Mouse (Mus musculus): ENCODE results near the gene Insig1.

Gene Insig1

GRCm38 (mm10) chr5:28117251-28117880, 46.2 kb downstream of the Insig1 start:
- Histone ChIP-seq H3K4me3 (replicated peaks; ENCODE audit: low read length) (peak overlapping the region; percentile 75), H3K36me3 (ENCODE audit: insufficient read depth, low read length) (no peaks in the 10 kb centered on the region), H3K9me3 (ENCODE audit: low read length) (no peaks in the 10 kb centered on the region), H3K27me3 (ENCODE audit: insufficient read depth, low read length) (peaks cover 80% of the 10 kb centered on the region), H3K4me1 (replicated peaks; ENCODE audit: low read depth, low read length) (peaks cover 16% of the 10 kb centered on the region)
- TF ChIP-seq POU5F1 (IDR thresholded peaks at IDR 0.05; ENCODE audit: borderline replicate concordance, low read length) (no peak), NANOG (IDR thresholded peaks at IDR 0.05; ENCODE audit: borderline replicate concordance, low read length) (no peak), CTCF (conservative IDR thresholded peaks at IDR 0.05; ENCODE audit: low read length) (no peak)

GRCm38 (mm10) chr5:28117882-28118530, 46.8 kb downstream of the Insig1 start:
- peaks cover 80% of the 10 kb centered on the region for H3K27me3 ChIP-seq (ENCODE audit: insufficient read depth, low read length)
- no peaks in the 10 kb centered on the region for H3K36me3 ChIP-seq (ENCODE audit: insufficient read depth, low read length)
- peak overlapping the region; percentile 75 for H3K4me3 ChIP-seq (replicated peaks; ENCODE audit: low read length)
- TF ChIP-seq NANOG (IDR thresholded peaks at IDR 0.05; ENCODE audit: borderline replicate concordance, low read length) (no peak), POU5F1 (IDR thresholded peaks at IDR 0.05; ENCODE audit: borderline replicate concordance, low read length) (no peak), CTCF (conservative IDR thresholded peaks at IDR 0.05; ENCODE audit: low read length) (no peak)
- no peaks in the 10 kb centered on the region for H3K9me3 ChIP-seq (ENCODE audit: low read length)
- H3K4me1 ChIP-seq (replicated peaks; ENCODE audit: low read depth, low read length): peaks cover 22% of the 10 kb centered on the region

GRCm38 (mm10) chr5:28118531-28118925, 47.4 kb downstream of the Insig1 start:
- no peaks in the 10 kb centered on the region for H3K36me3 ChIP-seq (ENCODE audit: insufficient read depth, low read length)
- peaks cover 81% of the 10 kb centered on the region for H3K27me3 ChIP-seq (ENCODE audit: insufficient read depth, low read length)
- H3K4me3 ChIP-seq (replicated peaks; ENCODE audit: low read length): peak overlapping the region; percentile 75
- peaks cover 26% of the 10 kb centered on the region for H3K4me1 ChIP-seq (replicated peaks; ENCODE audit: low read depth, low read length)
- H3K9me3 ChIP-seq (ENCODE audit: low read length): no peaks in the 10 kb centered on the region
- TF ChIP-seq NANOG (IDR thresholded peaks at IDR 0.05; ENCODE audit: borderline replicate concordance, low read length) (no peak), CTCF (conservative IDR thresholded peaks at IDR 0.05; ENCODE audit: low read length) (no peak), POU5F1 (IDR thresholded peaks at IDR 0.05; ENCODE audit: borderline replicate concordance, low read length) (no peak)

GRCm38 (mm10) chr5:28119576-28119975, 48.4 kb downstream of the Insig1 start:
- no peak for TF ChIP-seq NANOG (IDR thresholded peaks at IDR 0.05; ENCODE audit: borderline replicate concordance, low read length)
- no peak for TF ChIP-seq POU5F1 (IDR thresholded peaks at IDR 0.05; ENCODE audit: borderline replicate concordance, low read length)
- TF ChIP-seq CTCF (conservative IDR thresholded peaks at IDR 0.05; ENCODE audit: low read length): no peak
- Histone ChIP-seq H3K36me3 (ENCODE audit: insufficient read depth, low read length) (no peaks in the 10 kb centered on the region), H3K4me1 (replicated peaks; ENCODE audit: low read depth, low read length) (peaks cover 37% of the 10 kb centered on the region), H3K4me3 (replicated peaks; ENCODE audit: low read length) (no peak overlapping the region), H3K27me3 (ENCODE audit: insufficient read depth, low read length) (peaks cover 81% of the 10 kb centered on the region), H3K9me3 (ENCODE audit: low read length) (no peaks in the 10 kb centered on the region)

- TF ChIP-seq NANOG (IDR thresholded peaks at IDR 0.05; ENCODE audit: borderline replicate concordance, low read length) (no peak), POU5F1 (IDR thresholded peaks at IDR 0.05; ENCODE audit: borderline replicate concordance, low read length) (no peak), CTCF (conservative IDR thresholded peaks at IDR 0.05; ENCODE audit: low read length) (peak; percentile 74)
- H3K4me1 ChIP-seq (replicated peaks; ENCODE audit: low read depth, low read length): peaks cover 40% of the 10 kb centered on the region
- no peaks in the 10 kb centered on the region for H3K9me3 ChIP-seq (ENCODE audit: low read length)
- H3K36me3 ChIP-seq (ENCODE audit: insufficient read depth, low read length): no peaks in the 10 kb centered on the region
- no peak overlapping the region for H3K4me3 ChIP-seq (replicated peaks; ENCODE audit: low read length)
- peaks cover 94% of the 10 kb centered on the region for H3K27me3 ChIP-seq (ENCODE audit: insufficient read depth, low read length)
Measured at GRCm38 (mm10) chr5:28122491-28123454, 51.6 kb downstream of the Insig1 start.

- TF ChIP-seq NANOG (IDR thresholded peaks at IDR 0.05; ENCODE audit: borderline replicate concordance, low read length): no peak
- no peak for TF ChIP-seq POU5F1 (IDR thresholded peaks at IDR 0.05; ENCODE audit: borderline replicate concordance, low read length)
- TF ChIP-seq CTCF (conservative IDR thresholded peaks at IDR 0.05; ENCODE audit: low read length): no peak
- peaks cover 94% of the 10 kb centered on the region for H3K27me3 ChIP-seq (ENCODE audit: insufficient read depth, low read length)
- H3K9me3 ChIP-seq (ENCODE audit: low read length): no peaks in the 10 kb centered on the region
- no peaks in the 10 kb centered on the region for H3K36me3 ChIP-seq (ENCODE audit: insufficient read depth, low read length)
- H3K4me1 ChIP-seq (replicated peaks; ENCODE audit: low read depth, low read length): peaks cover 33% of the 10 kb centered on the region
- H3K4me3 ChIP-seq (replicated peaks; ENCODE audit: low read length): no peak overlapping the region
Measured at GRCm38 (mm10) chr5:28123455-28123825, 52.3 kb downstream of the Insig1 start.

- H3K9me3 ChIP-seq (ENCODE audit: low read length): no peaks in the 10 kb centered on the region
- peaks cover 90% of the 10 kb centered on the region for H3K27me3 ChIP-seq (ENCODE audit: insufficient read depth, low read length)
- peaks cover 30% of the 10 kb centered on the region for H3K4me1 ChIP-seq (replicated peaks; ENCODE audit: low read depth, low read length)
- TF ChIP-seq NANOG (IDR thresholded peaks at IDR 0.05; ENCODE audit: borderline replicate concordance, low read length): no peak
- TF ChIP-seq CTCF (conservative IDR thresholded peaks at IDR 0.05; ENCODE audit: low read length): no peak
- TF ChIP-seq POU5F1 (IDR thresholded peaks at IDR 0.05; ENCODE audit: borderline replicate concordance, low read length): no peak
- H3K4me3 ChIP-seq (replicated peaks; ENCODE audit: low read length): peak overlapping the region; percentile 60
- no peaks in the 10 kb centered on the region for H3K36me3 ChIP-seq (ENCODE audit: insufficient read depth, low read length)
Measured at GRCm38 (mm10) chr5:28124321-28125230, 53.4 kb downstream of the Insig1 start.
